Mouse (Mus musculus) kidney, adult 11 months (tissue): ENCODE results near the gene Rcan1.

Experiments used
- DNase-seq: peaks from one replicate; pipeline ENCODE4 v3.0.0; 2022

The Rcan1 gene

DNA sequence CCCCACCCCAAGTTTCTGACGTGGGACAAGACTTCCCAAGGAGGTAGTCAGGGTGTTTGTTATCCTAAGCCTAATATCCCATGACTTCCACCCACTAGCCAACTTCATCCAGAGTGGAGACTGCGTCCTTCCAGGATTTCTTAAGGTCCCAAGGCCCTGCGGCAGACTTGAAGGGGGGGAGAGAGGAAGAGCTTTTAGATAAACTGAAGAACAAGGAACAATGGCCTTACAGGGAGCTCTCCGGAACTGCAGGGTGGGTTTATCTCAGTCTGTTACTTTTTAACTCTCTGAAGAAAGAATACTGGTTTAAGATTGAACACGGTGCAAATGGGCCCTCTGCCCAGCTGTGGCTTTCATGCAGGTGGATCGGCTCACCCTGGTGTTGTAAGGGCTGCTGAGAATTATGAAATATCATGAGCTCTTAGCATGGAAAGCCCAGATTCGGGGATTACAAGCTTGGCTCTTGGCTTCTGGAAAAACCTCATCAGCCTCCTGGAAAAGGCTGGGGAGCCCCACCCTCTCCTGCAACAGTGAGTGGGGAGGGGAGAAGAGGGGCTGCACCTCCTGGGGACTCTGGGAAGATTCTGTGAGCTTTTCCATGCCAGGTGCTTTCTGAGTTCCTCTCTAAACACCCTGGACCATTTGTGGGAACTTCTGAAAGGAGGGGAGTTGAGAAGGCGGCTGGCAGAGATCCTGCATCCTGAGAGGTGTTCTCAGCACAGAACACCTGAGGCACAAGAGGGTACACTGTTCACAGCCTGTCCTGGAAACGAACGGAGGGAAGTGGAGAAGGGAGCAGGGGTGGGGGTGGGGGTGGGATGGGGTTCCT lies 72.7 kb downstream of the Rcan1 start:
- no peak for DNase-seq

DNA sequence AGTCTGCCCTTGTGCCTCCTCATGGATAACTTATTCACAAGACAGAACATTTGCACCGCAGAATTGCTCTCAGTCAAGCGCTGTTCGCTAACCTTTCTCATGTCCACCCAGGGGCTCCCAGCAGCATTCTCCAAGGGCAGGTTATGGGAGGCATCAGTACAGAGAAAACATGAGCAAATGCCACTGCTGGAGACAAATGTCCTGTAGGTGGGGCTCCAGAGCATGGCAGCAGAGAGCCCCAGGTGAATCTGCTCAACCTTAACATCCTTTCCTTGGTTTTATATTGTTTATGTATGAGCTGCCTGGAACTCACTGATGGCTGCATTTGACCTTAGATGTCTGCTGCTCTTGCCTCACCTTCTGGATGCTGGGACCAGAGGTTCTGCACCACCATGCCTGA lies 76.9 kb downstream of the Rcan1 start:
- DNase-seq, result no peak

DNA sequence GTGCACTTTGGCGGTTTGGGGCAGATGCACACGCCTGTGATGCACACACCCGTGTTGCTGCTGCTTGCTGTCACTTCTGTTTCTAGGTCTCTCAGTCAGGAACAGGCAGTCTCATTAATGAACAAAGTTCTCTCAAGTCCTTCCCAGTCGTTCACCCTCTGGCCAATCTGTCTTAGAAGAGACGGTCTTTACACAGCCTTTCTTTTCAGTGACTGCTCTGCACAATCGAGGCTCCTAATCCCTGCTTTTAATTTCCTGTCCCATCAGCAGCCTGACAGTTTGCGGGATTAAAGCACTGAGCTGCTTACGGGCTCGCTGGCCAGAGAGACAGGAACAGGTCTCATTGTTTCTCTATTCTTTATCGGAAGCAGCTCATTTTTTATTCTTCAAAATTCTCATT lies 83.0 kb downstream of the Rcan1 start:
- DNase-seq, result no peak

DNA sequence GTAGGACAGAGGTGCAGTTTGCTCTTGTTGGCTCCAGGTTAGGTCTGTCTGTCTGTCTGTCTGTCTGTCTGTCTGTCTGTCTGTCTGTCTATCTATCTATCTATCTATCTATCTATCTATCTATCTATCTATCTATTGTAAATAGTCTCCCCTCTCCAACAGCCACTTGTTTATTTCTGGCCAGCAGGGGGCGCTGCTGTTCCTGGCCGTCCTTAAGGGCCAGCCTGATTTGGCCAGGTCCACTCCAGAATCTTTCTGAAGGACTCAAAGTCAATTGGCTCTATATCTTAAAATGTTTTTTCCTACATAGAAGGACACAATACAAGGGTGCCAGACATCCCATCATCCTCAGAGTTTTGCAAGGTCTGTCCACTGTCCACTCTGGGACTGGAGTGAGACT lies 85.6 kb downstream of the Rcan1 start:
- DNase-seq, result no peak

DNA sequence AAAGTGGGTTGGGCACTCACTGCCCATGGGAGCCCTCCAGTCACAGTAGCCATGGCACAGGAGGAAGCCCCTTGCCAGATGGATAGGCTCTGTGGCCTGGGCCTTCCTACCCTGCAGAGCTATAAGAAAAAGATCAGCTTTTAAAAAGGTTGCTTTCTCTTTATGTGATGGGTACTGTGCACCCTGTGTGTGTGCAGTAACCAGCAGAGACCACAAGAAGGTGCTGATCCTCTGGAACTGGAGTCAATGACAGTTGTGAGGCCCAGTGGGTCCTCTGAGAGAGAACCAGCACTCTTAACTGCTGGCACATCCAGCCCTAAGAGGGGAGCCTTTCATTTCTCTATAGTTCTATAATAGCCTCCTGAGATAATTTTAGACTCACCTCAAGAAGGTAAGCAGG lies 87.3 kb downstream of the Rcan1 start:
- no peak for DNase-seq

DNA sequence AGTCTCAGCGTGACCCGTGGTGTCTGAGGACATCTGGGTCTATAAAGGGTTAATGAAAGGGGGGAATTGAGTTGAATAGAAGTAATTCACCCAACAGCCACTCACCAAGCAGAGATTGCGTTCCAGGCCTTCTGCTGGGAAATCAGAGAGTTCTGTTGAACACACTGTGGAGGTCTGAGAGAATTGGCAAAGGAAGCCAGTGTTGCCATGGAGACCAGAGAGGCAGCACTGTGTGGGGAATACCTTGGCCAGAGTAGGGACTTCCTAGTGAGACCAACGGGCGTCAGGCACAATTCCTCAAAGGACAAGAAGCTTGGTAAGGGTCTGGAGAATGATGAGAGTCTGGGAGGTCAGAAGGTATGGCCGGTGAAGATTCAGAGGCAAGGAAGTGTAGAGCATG lies 88.2 kb downstream of the Rcan1 start:
- DNase-seq, result no peak

DNA sequence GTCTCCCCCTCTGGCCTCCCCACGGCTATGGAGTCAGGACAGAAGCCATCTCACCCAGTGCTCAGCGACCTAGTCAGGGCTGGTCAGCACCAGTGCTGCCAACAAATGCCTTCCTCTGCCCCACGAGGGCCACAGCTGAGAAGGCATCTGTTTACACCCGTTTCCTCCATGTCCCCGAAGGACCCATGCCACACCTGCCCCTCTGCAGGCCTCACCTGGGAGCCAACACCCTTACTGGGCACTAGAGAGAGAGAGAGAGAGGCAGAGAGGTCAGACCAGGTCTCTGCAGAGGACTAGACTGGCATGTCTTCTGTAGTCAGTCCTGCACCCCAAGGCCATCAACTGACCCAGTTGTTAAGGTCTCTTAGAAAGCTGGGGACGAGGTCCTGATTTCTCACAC lies 89.6 kb downstream of the Rcan1 start:
- no peak for DNase-seq

DNA sequence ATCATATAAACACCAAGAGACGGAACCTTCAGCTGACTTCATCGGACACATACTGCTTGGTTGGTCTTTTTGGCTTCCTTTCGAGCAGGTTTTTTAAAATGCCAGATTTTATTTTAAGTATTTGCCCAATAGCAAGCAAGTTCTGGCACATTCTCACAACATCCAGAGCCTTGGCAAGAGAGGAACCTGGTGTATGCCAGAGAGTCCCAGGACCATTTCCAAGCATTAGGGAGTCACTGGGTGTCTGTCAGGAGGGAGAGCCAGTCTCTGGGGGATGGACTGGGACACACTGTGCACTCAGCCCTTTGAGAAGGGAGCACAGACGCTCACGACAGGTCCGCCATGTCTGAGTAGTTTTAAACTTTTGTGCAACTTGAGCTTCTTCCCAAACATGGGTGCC lies 93.7 kb downstream of the Rcan1 start:
- no peak for DNase-seq

DNA sequence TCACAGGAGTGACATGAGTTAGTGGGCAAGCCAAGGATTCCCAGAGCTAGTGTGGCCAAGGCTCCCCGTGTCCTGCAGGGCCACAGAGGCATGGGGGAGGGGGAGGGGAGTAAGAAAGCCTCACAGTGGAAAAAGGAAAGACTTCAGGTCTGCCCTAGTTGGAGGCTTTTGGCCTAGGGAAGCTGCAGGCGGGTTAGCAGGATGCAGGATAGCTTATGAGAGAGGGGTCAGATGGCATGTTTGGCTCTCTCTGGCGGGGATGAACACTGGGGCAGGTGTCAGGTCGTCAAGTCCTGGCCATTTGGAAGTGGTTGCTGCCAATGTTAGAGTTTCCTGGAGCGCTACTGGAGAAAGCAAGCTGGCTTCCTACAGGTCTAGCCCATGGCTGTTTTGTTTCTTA lies 99.0 kb downstream of the Rcan1 start:
- no peak for DNase-seq

DNA sequence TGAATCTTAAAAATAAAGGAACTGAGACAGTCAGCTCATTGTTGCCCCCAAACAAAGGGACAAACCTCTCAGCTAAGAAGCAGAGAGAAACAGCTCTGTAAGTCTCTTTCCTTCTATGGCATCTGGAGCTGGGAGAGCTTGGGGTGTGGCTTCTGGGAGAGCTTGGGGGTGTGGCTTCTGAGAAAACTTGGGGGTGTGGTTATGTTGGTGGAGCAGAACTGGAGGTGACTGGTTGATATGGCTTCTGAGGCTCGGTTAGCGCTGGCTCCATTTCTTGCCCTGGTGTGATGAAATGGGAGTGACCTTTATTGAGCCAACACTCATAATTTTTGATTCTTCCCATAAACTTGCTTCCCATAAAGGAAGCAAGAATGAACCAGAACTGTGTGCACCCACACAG lies 101.4 kb downstream of the Rcan1 start:
- peak; percentile 62 for DNase-seq

DNA sequence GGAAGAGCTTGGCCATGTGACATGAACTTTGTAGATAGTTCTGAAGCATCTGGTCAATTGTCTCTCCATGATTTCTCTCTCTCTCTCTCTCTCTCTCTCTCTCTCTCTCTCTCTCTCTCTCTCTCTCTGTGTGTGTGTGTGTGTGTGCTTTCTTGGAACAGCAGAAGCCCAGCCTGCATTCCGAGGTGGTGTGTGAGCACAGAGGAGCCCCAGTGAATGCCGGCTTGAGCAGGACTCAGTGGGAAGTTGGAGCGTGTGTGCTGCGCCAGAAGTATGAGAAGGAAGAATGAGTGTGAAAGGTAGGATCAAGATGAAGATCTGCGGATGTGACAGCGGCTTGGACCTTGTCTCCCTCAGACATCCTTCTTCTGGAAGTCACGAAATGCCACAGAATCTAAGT lies 105.2 kb downstream of the Rcan1 start:
- DNase-seq, result no peak

DNA sequence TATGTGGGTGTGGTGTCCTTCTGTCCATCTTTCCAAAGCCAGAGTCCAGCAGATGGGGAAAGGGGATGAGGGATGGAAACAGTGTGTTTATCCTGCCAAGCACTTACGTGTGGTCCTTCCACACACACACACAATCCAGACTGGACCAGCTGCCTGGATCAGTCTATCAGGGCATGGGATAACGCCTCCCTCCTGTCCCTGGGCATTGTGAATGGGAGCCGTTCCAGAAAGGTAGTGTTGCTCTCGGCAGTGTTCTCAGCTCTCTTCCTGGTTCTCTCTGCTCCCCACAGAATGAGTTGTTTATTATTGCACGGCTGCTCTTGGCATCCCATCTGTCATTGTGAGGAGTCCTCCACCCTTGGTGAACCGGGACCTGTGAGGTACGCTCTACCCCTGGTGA lies 110.0 kb downstream of the Rcan1 start:
- DNase-seq, result no peak

DNA sequence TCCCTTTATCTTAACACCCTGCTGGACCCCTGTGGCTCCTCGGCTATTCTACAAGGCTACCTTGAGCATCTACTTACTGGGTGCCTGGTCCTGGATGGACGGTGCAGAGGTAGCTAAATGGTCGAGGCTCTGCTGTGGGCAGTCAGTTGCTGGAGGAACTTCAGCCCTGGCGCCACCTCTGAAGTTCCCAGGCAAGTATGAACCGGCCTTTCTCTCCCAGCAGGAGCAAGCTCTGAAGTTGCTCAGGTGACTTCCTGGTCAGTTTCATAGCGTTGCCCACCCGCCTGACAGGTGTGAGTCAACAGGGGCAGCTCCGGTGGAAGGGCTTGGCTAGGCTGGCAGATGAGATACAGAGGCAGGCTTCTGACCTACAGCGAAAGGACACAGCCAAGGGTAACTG lies 111.4 kb downstream of the Rcan1 start, which contains the start of gene Kcne1:
Gene Kcne1 (minus strand): TSS at position 240 of the 400 bp plus-strand sequence.
- no peak for DNase-seq

DNA sequence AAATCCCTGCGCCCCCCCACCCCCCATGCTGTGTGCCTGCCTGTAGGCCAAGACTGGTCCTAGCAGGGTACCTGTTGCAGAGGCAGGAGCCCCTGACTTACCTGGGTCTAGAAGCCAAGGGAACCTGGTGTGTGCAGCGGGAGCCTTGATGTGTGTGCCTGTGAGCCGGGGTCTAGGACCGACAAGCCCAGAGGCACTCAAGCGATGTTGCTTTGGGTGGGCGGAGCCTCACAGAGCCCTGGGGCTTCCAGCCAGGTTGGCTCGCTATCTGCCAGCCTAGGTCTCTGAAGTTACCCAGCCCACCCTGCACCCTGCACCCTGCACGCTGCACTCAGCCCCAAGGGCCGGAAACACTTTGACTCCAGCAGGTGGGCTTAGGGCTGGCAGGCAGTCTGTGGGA lies 111.9 kb downstream of the Rcan1 start:
- DNase-seq, result no peak

DNA sequence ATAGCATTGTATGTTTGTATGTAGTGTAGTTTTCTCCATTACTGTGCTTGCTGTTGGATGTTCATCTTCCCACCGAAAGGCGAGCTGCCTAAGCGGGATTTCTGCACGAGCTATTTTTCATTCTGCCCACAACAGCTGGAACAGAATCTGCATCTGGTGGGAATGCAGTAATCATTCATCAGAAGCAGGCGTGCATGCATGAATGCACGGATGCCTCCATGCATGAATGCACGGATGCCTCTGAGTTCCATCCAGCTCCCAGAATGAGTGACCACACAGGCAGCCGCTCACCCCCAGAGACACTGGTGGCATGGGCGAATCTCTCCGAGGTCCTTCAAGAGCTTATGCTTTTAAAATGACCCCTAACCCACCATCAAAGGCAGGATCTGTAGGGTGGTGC lies 113.1 kb downstream of the Rcan1 start:
- DNase-seq, result no peak

DNA sequence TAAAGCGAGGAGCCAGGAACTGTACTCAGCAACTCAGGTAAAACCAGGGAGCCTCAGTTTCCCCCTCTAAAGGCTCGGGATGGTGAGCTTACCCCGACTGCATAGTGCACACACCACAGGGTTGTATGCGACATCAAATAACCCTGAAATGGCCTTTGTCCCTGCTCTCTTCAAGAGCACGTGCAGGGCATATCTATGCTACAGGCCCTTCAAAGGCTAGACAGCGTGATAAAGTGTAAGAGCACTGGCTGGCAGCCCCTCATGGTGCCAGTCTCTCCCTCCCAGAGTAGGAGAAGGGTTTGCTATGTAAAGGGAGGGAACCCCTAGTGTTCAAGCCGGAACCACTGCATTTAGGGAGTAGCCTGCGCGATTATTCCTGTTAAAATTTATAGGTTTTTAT lies 113.6 kb downstream of the Rcan1 start:
- no peak for DNase-seq

DNA sequence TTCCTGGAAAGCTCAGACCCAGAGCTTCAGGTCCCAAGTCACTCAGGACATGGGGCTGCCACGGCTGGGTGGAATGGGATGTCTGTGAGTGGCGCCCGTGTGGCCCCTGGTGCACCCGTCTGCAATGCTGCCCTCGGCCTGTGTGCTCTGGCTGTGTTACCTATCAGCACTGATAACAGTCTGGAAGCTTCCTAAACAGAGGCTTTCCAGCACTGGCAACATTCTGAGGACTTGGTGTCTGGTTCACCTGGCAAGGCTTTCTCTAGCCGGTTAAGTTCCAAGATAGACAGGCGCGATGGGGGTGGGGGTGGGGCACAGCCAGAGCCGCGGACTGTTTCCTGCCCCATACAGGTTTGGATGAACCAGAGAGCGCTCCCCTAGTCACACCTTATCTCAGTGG lies 114.7 kb downstream of the Rcan1 start:
- no peak for DNase-seq

DNA sequence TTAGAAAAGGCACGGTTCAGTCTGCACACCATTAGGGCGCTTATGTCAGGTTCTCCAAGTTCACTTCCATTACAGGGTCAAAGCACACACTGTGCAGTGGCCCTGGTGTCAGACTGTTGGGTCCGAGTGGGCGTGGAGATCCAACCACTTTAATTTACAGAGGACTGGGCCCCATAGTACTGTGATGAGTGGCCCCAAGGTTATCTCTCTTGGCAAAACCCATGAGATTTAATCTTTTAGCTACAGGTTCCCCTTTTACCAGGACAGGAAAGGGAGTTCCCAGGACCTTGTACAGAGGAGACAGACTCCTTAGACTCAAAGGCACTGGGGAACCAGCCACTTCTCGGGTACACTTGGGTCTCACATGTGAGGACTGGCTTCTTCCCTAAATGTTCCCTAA lies 115.3 kb downstream of the Rcan1 start:
- DNase-seq, result no peak

DNA sequence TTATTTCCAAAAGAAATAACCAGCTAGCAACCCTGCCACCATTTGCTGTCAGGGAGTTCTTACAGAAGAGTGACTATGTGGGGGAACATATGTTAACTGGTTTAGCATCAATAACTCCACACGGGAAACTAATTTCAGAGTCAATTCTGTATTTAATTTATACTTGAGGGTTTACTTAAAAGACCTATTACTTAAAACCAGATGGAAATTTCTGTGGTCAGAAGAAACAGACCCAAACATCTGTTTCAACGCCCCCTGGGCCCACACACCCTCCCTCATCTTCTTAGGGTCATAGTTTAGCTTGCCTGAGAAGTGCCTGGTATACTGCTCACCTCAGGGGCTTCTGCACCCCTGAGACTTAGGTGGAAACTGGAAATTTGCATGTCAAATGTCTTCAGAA lies 116.8 kb downstream of the Rcan1 start:
- DNase-seq, result no peak

DNA sequence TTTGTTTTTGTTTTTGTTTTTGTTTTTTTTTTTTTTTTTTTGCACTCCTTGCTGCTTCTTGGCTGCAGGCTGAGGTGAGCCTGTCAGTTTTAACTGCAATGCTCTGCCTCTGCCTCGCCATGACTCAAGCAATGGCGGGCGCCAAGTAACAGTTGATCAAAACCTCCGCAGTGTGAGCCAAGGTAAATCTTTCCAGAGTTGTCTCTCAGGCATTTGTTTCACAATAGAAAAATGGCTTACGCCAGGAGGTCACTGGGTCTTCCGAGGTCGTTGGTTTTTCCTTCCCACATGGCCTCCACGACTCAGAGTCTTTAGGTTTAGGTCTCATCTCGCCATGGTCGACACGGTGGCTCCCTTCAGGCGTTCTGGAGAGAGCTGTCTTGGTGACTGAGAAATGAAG lies 117.4 kb downstream of the Rcan1 start:
- no peak for DNase-seq

DNA sequence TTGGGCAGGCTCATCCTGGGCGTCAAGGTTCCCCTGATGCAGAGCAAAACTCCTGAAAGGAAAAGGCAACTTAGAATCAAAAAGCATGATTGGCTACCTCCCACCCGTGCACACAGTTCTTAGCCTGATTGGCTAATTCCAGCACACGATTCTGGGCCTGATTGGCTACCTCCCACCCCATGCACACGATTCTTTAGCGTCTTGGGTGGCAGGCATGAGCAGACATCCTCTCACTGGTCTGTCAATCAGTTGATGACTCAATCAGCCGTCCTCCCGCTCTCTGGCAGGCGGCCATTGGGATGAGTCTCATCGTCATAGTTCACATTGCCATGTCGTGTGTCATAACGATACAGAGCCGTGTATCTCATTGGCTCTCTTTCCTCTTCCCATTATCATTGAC lies 121.7 kb downstream of the Rcan1 start:
- DNase-seq, result no peak

DNA sequence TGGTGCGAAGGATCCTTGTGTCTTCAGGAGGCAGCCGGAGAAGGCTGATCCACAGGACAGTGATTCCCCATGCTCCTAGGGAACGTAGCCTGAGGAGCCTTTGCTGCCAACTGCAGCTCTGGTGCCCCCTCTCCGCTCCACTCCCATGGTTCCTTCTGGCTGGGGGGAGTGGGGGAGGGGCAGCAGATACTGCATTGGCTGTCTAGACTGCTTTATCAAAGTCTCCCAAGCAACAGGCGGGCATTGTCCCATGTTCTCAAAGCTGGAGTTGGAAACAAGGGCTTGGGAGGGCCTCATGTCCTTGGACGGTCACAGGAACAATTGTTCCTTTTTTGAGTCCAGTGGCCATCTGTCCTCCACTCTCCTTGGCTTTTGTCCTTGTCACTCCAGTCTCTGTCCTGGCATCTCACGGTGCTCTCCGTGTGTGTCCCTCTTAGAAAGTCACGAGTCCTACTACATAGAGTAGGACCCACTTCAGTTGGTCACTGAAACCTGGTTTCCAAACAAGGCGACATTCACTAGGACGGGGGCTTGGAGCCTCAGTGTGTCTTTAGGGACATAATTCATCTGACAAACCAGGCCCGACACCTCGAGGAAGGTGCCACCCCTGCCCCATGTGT lies 124.3 kb downstream of the Rcan1 start:
- no peak for DNase-seq

DNA sequence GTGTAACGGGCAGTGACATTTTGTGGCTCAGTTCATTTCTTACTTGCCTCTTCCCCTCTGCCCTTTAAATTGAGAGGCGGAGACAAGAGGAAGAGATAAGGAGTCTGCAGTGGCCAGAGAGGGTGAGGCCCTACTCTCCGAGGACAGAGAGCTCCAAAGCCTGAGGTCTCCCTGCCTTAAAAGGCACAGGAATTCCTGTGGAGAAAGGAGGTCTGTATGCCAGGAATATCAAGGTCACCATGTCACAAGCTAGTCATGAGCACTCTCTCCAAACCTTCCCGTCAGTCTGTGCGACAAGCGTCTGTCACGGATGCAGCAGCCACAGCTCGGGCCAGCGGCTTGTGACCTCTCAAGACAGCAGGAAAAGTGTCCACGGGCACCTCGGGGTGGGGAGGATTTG lies 125.5 kb downstream of the Rcan1 start:
- DNase-seq, result no peak
